Mouse (Mus musculus): ENCODE results near the gene Cyp2d34. TPM values are rescaled to one million over a fixed set of nuclear protein-coding genes. Genes with fewer than 3 reads are reported as not detected.

The Cyp2d34 gene
- not detected in 2 replicates for polyA plus RNA-seq (2012; ENCODE audit: insufficient read depth, low replicate concordance)

DNA sequence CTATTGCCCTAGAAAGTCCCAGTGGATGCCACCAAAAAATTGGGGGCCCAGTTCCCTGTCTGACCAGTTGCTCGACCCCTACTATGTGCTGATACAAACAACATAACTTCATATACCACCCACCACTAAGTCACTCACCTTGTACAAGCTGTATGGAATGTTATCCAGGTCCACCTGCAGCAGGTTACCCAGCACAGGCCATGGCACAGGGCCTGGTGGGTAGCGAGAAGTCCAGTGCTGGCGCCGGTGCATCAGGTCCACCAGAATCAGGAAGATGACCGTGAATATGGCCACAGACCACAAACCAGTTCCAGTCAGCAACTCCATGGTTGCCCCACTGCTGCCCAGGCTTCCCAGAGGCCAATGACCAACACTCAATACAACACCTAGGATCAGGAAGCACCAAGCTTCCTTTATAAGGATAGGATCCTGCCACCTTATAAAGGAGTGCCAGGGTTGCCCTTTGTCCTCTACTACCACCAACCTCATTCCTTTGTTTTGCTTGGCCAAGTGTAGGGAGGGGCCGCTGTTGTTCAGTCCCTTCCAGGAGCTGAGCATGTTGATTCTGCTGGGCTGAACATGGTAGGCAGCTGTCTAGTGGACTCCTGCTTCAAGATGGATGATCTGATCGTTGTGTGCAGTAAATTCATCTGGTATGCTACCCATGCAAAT, at the start of gene Cyp2d34:
Cyp2d34 (minus strand) TSS at position 416 of the 672 bp plus-strand sequence.
- peaks cover 7% of the 10 kb centered on the region for H3K9me3 ChIP-seq
- no peak for TF ChIP-seq FLI1 (IDR thresholded peaks at IDR 0.05; ENCODE audit: low read length)
- TF ChIP-seq GATA1 (IDR thresholded peaks at IDR 0.05; ENCODE audit: borderline replicate concordance, low read length), result no peak
- no peaks in the 10 kb centered on the region for H3K36me3 ChIP-seq (replicated peaks; ENCODE audit: low read length)
- H3K27me3 ChIP-seq (replicated peaks), result no peaks in the 10 kb centered on the region
- H3K4me1 ChIP-seq, result no peaks in the 10 kb centered on the region
- no peak within 1 kb of the TSS for H3K4me3 ChIP-seq (replicated peaks)

DNA sequence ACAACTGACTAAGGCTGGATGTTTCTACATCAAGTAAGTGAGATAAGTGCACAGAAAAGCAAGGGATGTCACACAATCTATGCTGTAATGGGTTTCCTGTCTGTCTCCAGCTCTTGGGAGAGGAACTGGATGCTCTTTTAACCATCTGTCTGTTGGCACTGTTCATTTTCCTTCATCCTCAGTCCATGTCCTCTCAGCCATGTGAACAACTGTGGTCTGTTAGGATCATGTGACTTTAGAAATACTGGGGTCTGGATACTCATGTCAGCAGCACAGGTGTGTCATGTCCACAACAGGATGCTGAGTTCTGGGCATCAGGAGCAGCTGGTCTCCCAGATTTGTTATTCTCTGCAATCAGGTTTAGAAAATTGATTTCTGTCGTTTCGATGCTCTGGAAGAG, 35.6 kb upstream of the Cyp2d34 start:
- Histone ChIP-seq H3K27me3 (replicated peaks) (no peaks in the 10 kb centered on the region), H3K4me1 (no peaks in the 10 kb centered on the region)
- TF ChIP-seq FLI1 (IDR thresholded peaks at IDR 0.05; ENCODE audit: low read length) (no peak), GATA1 (IDR thresholded peaks at IDR 0.05; ENCODE audit: borderline replicate concordance, low read length) (no peak)

DNA sequence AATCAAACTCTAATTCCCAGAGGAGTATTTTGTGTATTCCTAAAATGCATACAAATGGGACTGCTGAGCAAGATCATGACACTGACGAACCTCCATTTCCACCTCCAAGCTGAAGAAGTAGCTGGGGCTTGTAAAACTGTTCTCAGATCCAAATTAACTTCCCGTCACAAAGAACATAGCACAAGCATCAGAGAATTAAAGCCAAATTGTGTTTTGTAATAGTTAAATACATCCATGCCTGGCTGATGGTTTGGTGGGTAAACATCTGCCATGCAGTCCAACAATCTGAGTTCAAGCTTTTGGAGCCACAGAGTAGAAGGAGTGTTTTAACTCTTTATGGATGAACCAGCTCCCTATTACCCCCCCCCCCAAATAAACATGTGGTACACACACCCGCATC, 23.6 kb upstream of the Cyp2d34 start:
- TF ChIP-seq FLI1 (IDR thresholded peaks at IDR 0.05; ENCODE audit: low read length) (no peak), GATA1 (IDR thresholded peaks at IDR 0.05; ENCODE audit: borderline replicate concordance, low read length) (no peak)
- H3K4me1 ChIP-seq, result no peaks in the 10 kb centered on the region
- H3K9me3 ChIP-seq, result no peaks in the 10 kb centered on the region
- peaks cover 2% of the 10 kb centered on the region for H3K27me3 ChIP-seq (replicated peaks)
- no peaks in the 10 kb centered on the region for H3K36me3 ChIP-seq (replicated peaks; ENCODE audit: low read length)
- no peak overlapping the region for H3K4me3 ChIP-seq (replicated peaks)

More for the DNA sequence above, 35.6 kb upstream of the Cyp2d34 start:
- Histone ChIP-seq H3K9me3 (no peaks in the 10 kb centered on the region), H3K4me3 (replicated peaks) (no peak overlapping the region), H3K36me3 (replicated peaks; ENCODE audit: low read length) (no peaks in the 10 kb centered on the region)

DNA sequence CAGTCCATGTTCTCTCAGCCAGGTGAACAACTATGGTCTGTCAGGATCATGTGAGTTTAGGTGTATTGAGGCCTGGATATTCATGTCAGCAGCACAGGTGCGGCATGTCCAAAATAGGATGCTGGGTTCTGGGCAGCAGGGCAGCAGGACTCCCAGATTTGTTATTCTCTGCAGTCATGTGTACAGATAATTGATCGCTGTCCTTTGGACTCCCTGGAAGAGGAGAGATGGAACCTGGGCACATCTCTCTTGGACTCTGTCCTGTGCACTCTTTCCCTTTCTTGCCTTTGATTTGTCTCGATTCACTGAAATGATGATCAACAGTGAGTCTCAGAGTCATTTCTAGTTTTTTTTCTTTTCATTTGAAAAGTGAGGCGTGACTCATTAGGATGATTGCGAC, 23.0 kb upstream of the Cyp2d34 start:
- H3K36me3 ChIP-seq (replicated peaks; ENCODE audit: low read length), result no peaks in the 10 kb centered on the region
- no peaks in the 10 kb centered on the region for H3K4me1 ChIP-seq
- no peaks in the 10 kb centered on the region for H3K9me3 ChIP-seq
- H3K27me3 ChIP-seq (replicated peaks), result peaks cover 2% of the 10 kb centered on the region
- TF ChIP-seq GATA1 (IDR thresholded peaks at IDR 0.05; ENCODE audit: borderline replicate concordance, low read length), result no peak
- no peak for TF ChIP-seq FLI1 (IDR thresholded peaks at IDR 0.05; ENCODE audit: low read length)
- no peak overlapping the region for H3K4me3 ChIP-seq (replicated peaks)

DNA sequence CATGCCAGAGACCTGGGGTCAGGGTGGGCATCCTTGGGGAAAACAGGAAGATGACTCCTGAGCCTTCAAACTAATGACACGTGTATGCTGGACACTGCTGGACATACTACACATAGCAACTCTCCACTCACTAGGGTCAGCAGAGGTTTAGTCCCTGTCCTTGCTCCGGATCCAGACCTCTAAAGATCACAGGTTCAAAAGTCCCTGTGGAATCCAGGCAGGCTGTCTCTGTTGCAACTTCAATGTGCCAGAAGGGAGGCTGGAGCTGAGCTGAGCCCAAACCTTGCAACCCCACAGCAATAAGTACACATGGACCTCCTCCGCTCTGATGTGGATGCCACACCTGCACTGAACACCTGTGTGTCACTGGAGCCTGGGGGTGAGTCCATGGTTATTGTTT, 22.0 kb upstream of the Cyp2d34 start:
- Histone ChIP-seq H3K4me1 (no peaks in the 10 kb centered on the region), H3K9me3 (no peaks in the 10 kb centered on the region), H3K36me3 (replicated peaks; ENCODE audit: low read length) (no peaks in the 10 kb centered on the region), H3K27me3 (replicated peaks) (peaks cover 2% of the 10 kb centered on the region), H3K4me3 (replicated peaks) (no peak overlapping the region)
- TF ChIP-seq FLI1 (IDR thresholded peaks at IDR 0.05; ENCODE audit: low read length), result no peak
- TF ChIP-seq GATA1 (IDR thresholded peaks at IDR 0.05; ENCODE audit: borderline replicate concordance, low read length), result no peak

DNA sequence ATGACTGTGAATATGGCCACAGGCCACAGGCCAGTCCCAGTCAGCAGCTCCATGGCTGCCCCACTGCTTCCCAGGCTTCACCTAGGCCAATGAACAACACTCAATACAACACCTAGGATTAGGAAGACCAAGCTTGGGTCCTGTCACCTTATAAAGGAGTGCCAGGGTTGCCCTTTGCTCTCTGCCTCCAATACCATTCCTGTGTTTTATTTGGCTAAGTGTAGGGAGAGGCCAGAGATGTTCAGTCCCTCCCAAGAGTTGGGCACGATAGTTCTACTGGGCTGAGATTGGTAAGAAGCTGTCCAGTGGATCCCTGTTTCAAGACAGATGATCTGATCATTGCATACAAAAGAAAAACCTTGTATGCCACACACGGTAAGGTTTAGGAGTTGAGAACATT, 21.2 kb upstream of the Cyp2d34 start:
- no peak overlapping the region for H3K4me3 ChIP-seq (replicated peaks)
- H3K9me3 ChIP-seq, result no peaks in the 10 kb centered on the region
- H3K4me1 ChIP-seq, result no peaks in the 10 kb centered on the region
- TF ChIP-seq FLI1 (IDR thresholded peaks at IDR 0.05; ENCODE audit: low read length) (no peak), GATA1 (IDR thresholded peaks at IDR 0.05; ENCODE audit: borderline replicate concordance, low read length) (no peak)
- H3K27me3 ChIP-seq (replicated peaks), result no peaks in the 10 kb centered on the region
- H3K36me3 ChIP-seq (replicated peaks; ENCODE audit: low read length), result no peaks in the 10 kb centered on the region

DNA sequence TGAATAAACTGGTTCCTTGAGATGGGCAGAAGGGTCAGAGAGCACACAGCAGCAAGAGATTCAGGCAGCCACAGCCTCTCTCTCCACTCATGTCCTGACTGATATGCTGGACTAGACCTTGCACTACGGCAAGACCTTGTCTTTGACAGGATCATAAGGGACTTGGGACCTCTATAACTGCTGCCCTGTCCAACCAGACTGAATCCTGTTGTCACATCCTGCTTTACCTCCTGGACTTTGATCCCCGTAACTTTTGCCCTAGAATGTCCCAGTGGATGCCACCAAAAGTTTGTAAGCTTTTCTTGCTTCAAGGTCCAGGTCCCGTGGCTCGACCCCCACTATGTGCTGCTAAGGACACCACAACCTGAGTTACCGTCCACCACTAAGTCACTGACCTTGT, 20.6 kb upstream of the Cyp2d34 start:
- H3K4me1 ChIP-seq, result no peaks in the 10 kb centered on the region
- no peaks in the 10 kb centered on the region for H3K9me3 ChIP-seq
- H3K27me3 ChIP-seq (replicated peaks), result no peaks in the 10 kb centered on the region
- no peaks in the 10 kb centered on the region for H3K36me3 ChIP-seq (replicated peaks; ENCODE audit: low read length)
- no peak overlapping the region for H3K4me3 ChIP-seq (replicated peaks)
- TF ChIP-seq FLI1 (IDR thresholded peaks at IDR 0.05; ENCODE audit: low read length), result no peak
- TF ChIP-seq GATA1 (IDR thresholded peaks at IDR 0.05; ENCODE audit: borderline replicate concordance, low read length), result no peak

DNA sequence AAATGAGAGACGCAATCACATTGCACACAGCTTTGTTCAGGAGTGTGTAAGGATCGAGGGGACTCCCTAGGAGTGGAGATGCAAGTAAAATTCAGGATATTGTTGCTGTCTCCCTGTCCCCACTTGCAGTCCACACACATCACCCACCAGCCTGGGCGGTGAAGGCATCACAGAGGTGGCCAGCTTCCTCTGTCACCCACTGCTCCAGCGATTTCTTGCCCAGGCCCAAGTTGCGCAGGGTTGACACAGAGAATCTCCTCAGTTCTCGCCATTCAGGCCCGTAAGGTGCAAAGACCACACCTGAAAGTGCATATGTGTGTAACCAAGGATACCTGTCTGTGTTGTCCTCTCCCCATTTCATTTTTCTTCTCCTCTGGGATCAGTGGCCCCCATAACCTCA, 19.5 kb upstream of the Cyp2d34 start:
- Histone ChIP-seq H3K4me3 (replicated peaks) (no peak overlapping the region), H3K9me3 (no peaks in the 10 kb centered on the region), H3K36me3 (replicated peaks; ENCODE audit: low read length) (no peaks in the 10 kb centered on the region), H3K4me1 (no peaks in the 10 kb centered on the region), H3K27me3 (replicated peaks) (no peaks in the 10 kb centered on the region)
- TF ChIP-seq FLI1 (IDR thresholded peaks at IDR 0.05; ENCODE audit: low read length), result no peak
- TF ChIP-seq GATA1 (IDR thresholded peaks at IDR 0.05; ENCODE audit: borderline replicate concordance, low read length), result no peak

DNA sequence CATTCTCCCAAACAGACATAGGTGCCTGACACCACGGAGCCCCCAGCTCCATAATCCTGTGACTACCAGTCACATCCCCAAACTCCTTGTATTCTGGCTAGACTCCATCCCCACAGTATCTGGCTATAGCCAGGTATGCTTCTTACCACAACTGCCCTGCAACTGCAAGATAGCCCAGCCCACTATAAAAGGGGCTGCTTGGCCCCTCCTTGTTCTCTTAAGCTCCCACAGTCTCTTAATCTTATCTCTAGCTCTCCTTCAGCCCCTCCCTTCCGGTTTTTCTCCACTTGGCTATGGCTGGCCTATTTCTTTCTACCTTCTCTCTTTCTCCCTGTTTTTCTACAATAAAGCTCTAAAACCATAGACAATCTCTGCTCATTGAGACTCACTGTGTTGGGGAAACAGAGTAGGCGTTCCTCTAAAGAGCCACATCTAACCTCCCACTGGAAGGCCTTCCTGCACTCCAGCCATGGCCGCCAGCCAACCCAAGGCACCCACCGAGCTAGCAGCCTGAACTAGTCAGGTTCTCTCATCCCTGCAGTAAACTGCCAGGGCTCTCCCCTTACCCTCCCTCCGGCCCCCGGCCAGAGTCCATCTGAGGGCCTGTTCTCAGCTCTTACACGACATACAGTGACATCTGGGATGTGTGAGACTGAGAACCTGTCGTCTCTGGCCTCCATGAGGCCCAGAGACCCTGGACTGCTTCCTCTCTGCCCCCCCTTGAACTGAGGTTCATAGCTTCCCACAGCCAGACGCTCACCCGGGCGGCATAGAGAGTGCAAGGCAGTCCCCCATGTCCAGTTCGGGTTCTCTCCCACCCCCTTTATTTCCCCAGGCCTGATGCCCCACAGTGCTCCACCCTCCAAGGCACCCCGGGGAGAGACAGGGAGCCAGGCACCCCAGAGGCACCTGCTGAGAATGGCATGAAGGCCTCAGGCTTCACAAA, 16.7 kb upstream of the Cyp2d34 start:
- H3K9me3 ChIP-seq, result 0 out of 2 replicates have a peak, but pooled peaks cover 6% of the 10 kb centered on the region
- H3K4me1 ChIP-seq, result no peaks in the 10 kb centered on the region
- H3K4me3 ChIP-seq (replicated peaks), result no peak overlapping the region
- H3K27me3 ChIP-seq (replicated peaks), result no peaks in the 10 kb centered on the region
- TF ChIP-seq GATA1 (IDR thresholded peaks at IDR 0.05; ENCODE audit: borderline replicate concordance, low read length) (no peak), FLI1 (IDR thresholded peaks at IDR 0.05; ENCODE audit: low read length) (no peak)
- no peaks in the 10 kb centered on the region for H3K36me3 ChIP-seq (replicated peaks; ENCODE audit: low read length)

DNA sequence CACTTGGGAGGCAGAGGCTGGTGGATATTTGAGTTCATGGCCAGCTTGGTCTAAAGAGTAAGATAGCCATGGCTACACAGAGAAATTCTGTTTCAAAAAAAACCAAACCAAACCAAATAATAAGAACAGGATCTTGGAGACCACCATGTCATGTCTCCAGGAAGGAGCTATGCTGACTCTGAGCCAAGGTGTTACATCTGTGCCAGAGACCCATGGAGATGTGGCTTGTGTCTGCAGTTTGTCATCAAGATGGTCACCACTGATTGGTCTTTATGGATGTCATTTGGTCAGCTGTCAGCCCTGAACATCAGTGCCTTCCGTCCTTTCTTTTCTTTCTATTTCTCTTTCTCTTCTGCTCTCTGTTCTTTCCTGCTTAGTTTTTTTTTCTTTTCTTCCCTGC, 14.2 kb upstream of the Cyp2d34 start:
- TF ChIP-seq GATA1 (IDR thresholded peaks at IDR 0.05; ENCODE audit: borderline replicate concordance, low read length) (no peak), FLI1 (IDR thresholded peaks at IDR 0.05; ENCODE audit: low read length) (no peak)
- H3K27me3 ChIP-seq (replicated peaks), result no peaks in the 10 kb centered on the region
- no peak overlapping the region for H3K4me3 ChIP-seq (replicated peaks)

More for the DNA sequence above, 14.2 kb upstream of the Cyp2d34 start:
- H3K4me1 ChIP-seq, result no peaks in the 10 kb centered on the region
- H3K9me3 ChIP-seq, result 0 out of 2 replicates have a peak, but pooled peaks cover 6% of the 10 kb centered on the region
- no peaks in the 10 kb centered on the region for H3K36me3 ChIP-seq (replicated peaks; ENCODE audit: low read length)

All from megakaryocyte, embryonic 14.5 days (primary cell).